Mouse (Mus musculus) liver, adult 2 months (tissue): ENCODE results near the gene Gm26602. TPM values are rescaled to one million over a fixed set of nuclear protein-coding genes. Genes with fewer than 3 reads are reported as not detected.
A peak's percentile ranks its signal among the peaks of the same experiment; 100 is the strongest.

Source experiments
- DNase-seq: peaks from one replicate; pipeline ENCODE4 v3.0.0-alpha.2; 2011; ENCODE audit warnings: low read depth, low spot score; ENCODE audit errors: extremely low read depth
- H3K27ac ChIP-seq: fragments of 200-500 bp; replicated peaks from 2 replicates; pipeline ENCODE4 v1.5.1; 2012; ENCODE audit warnings: low read depth, mild to moderate bottlenecking, control low read depth, inconsistent platforms, low read length; ENCODE audit not compliant: insufficient read depth
- H3K27me3 ChIP-seq: fragments of 200-500 bp; 2 replicates; pipeline ENCODE4 v1.6.1; 2012; ENCODE audit warnings: mild to moderate bottlenecking, moderate library complexity, low read length, inconsistent platforms; ENCODE audit not compliant: control insufficient read depth, insufficient read depth
- H3K36me3 ChIP-seq: fragments of 200-500 bp; 2 replicates; pipeline ENCODE4 v1.6.1; 2012; ENCODE audit warnings: low read length, inconsistent platforms; ENCODE audit not compliant: control insufficient read depth, insufficient read depth
- H3K4me1 ChIP-seq: fragments of 200-500 bp; 2 replicates; pipeline ENCODE4 v1.6.1; 2011; ENCODE audit warnings: low read length; ENCODE audit not compliant: control insufficient read depth, insufficient read depth
- H3K4me3 ChIP-seq: fragments of 200-500 bp; 2 replicates; pipeline ENCODE4 v1.5.1; 2011; ENCODE audit warnings: low read depth, mild to moderate bottlenecking, control low read depth, low read length, moderate library complexity; ENCODE audit not compliant: insufficient read depth
- H3K79me2 ChIP-seq: fragments of 200-500 bp; 2 replicates; pipeline ENCODE4 v1.6.1; 2012; ENCODE audit warnings: inconsistent platforms, mild to moderate bottlenecking, low read length, moderate library complexity; ENCODE audit not compliant: control insufficient read depth, insufficient read depth
- H3K9ac ChIP-seq: fragments of 200-500 bp; 2 replicates; pipeline ENCODE4 v1.6.1; 2012; ENCODE audit warnings: low read depth, mild to moderate bottlenecking, control low read depth, inconsistent platforms, low read length
- CTCF ChIP-seq: fragments of 200-500 bp; IDR thresholded peaks from 2 replicates; pipeline ENCODE4 v1.5.1; 2011; ENCODE audit warnings: low read depth, low read length, control low read depth
- POLR2A ChIP-seq: fragments of 200-500 bp; IDR thresholded peaks from 2 replicates; pipeline ENCODE4 v1.6.1; 2011; ENCODE audit warnings: low read length, control low read depth; ENCODE audit not compliant: insufficient read depth; ENCODE audit errors: extremely low read depth
- WGBS: fragments of 180-500 bp; shearing (Covaris S2); methylation state at CpG from one replicate; pipeline ENCODE4 v1.1.7; 2018; 5-methylcytosine and 5-hydroxymethylcytosine counted together
- polyA plus RNA-seq: library from polyadenylated mRNA; depleted of rRNA; stranded (reverse); fragments of >200 nt; gene quantifications from 2 replicates; pipeline ENCODE4 v1.2.3, GENCODE M21; 2012
- total RNA-seq: library from RNA; depleted of rRNA; stranded (reverse); fragments of >200 nt; gene quantifications from 2 replicates; pipeline ENCODE4 v1.2.3, GENCODE M21; 2014

Gene Gm26602
- total and polyA plus RNA-seq, 2 experiments: not detected

DNA sequence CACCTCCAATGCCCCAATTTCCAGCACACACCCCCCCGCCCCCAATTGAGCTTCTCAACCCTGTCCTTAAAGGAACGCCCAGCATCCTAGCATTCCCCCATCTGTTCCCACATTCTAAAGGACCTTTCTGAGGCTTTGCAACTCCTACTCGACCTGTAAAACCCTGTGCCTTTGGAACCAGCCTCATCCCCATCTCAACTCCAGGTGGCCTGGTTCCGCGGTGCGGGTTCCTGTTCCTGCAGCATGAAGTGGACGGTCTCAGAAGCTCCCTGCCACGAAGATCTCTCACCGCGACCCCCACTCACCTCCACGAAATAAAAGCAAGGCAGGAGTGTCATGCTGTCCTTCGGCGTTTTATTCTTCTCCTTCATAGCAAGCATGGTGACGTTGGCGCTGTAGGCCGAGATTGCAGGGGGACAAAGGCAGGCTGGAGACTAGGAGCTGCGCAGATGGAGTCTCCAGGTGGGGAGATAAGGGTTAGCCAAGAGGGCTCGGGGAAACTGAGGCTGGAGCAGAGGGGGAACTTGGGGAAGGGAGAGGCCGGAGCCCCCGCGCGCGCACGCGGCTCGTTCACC, 36.9 kb upstream of the Gm26602 start:
- Histone ChIP-seq H3K36me3 (no peaks in the 10 kb centered on the region), H3K27ac (no peak overlapping the region), H3K27me3 (peaks cover 4% of the 10 kb centered on the region; the same call in 1 of the 2 replicates), H3K4me3 (peak overlapping the region; percentile 55; the same call in 1 of the 2 replicates), H3K4me1 (peaks cover 4% of the 10 kb centered on the region), H3K9ac (peak overlapping the region; percentile 37; the same call in 1 of the 2 replicates), H3K79me2 (no peaks in the 10 kb centered on the region)
- 7% methylated on average over 26 of the region's 26 CpGs for WGBS
- no peak for DNase-seq
- TF ChIP-seq POLR2A: no peak
- TF ChIP-seq CTCF: no peak

DNA sequence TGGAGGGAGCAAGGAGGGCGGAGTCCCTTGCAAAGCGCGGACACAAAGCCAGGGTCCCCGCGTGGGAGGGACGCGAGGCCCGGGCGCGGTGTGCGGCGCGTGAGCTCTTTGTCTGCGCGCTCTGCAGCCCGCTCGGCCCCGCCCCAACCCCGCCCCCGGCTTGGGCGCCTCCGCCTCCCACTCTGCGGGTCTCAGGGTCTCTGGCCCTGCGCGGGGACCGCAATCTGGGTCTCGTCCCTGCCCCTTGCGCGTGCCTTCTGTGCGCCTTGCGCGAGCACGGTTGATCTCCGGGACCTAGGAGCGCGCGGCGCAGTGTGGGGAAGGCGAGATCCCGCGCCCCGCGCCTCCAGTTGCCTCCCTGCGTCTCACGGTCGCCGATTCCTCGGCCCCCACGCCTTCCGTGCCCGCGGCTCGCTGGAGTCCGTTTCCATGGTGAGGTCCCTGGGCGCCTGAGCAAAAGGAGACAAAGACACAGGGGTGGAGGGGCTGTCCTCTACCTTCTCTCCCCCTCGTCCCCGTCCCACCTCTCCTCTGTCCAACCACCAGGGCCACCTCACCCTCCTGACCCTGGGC, 36.3 kb upstream of the Gm26602 start, which contains the start of the genes Prtn3 and Plppr3:
TSS of gene Prtn3 (plus strand) at position 187 of the 573 bp plus-strand sequence.
TSS of gene Plppr3 (minus strand) at position 345 of the 573 bp plus-strand sequence.
- whole genome bisulfite sequencing: 4% methylated on average over 52 of the region's 57 CpGs
- TF ChIP-seq POLR2A: no peak
- no peak for TF ChIP-seq CTCF
- H3K27me3 ChIP-seq: peaks cover 4% of the 10 kb centered on the region; the same call in 1 of the 2 replicates
- no peak for DNase-seq
- no peaks in the 10 kb centered on the region for H3K36me3 ChIP-seq
- H3K9ac ChIP-seq: peak within 1 kb of the TSS; percentile 38; the same call in 1 of the 2 replicates
- no peaks in the 10 kb centered on the region for H3K79me2 ChIP-seq
- H3K4me3 ChIP-seq: peak within 1 kb of the TSS; percentile 55; the same call in 1 of the 2 replicates
- no peak within 1 kb of the TSS for H3K27ac ChIP-seq
- H3K4me1 ChIP-seq: peaks cover 4% of the 10 kb centered on the region

DNA sequence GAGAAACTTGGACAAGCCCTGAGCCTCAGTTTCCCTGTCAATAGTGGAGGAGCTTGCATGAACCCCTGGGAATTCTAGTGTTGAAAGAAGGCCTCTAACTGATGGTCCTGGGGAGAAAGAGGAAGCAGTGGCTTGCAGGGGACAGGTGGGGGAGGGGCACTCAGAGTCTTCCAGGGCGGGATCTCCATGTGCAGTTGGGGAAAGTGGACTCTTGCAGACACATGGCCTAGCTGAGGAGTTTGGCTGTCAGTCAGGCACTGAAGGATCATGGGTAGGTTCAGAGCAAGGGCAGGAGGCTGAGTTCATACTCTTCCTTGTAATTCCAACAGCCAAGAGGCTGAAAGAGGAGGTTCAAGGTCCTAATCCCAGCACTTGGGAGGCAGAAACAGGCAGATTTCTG, 33.5 kb upstream of the Gm26602 start:
- peaks cover 4% of the 10 kb centered on the region; the same call in 1 of the 2 replicates for H3K27me3 ChIP-seq
- no peak overlapping the region for H3K27ac ChIP-seq
- no peak for TF ChIP-seq POLR2A
- no peak for TF ChIP-seq CTCF
- no peak overlapping the region for H3K9ac ChIP-seq
- no peaks in the 10 kb centered on the region for H3K79me2 ChIP-seq
- 58% methylated on average over 1 of the region's 1 CpGs for WGBS
- no peak overlapping the region for H3K4me3 ChIP-seq
- DNase-seq: peak; percentile 52
- no peaks in the 10 kb centered on the region for H3K36me3 ChIP-seq
- H3K4me1 ChIP-seq: peaks cover 6% of the 10 kb centered on the region

DNA sequence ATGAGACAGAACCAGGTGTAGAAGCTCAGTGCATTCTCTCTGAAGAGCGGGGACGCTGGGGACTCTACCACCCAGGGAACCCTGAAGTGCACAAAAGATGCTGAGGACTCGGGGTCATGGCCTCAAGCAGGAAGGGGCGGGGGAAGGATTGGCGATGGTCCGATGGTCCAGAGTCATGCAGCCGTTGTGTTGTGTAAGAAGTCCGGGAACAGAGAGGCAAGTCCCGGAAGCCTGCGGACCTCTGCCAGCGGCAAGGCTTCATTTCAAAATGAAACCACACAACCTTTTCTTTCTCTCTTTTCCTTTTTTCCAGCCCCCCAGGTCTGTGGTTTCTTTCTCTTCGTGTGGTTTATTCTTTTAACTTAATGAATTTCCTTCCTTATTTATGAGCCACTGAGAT, 32.9 kb upstream of the Gm26602 start:
- WGBS: 15% methylated on average over 12 of the region's 12 CpGs
- Histone ChIP-seq H3K4me3 (no peak overlapping the region), H3K79me2 (no peaks in the 10 kb centered on the region), H3K9ac (no peak overlapping the region), H3K27me3 (peaks cover 4% of the 10 kb centered on the region; the same call in 1 of the 2 replicates), H3K4me1 (peaks cover 6% of the 10 kb centered on the region), H3K27ac (peak overlapping the region; percentile 49), H3K36me3 (no peaks in the 10 kb centered on the region)
- TF ChIP-seq POLR2A: no peak
- no peak for TF ChIP-seq CTCF
- DNase-seq: peak; percentile 62

DNA sequence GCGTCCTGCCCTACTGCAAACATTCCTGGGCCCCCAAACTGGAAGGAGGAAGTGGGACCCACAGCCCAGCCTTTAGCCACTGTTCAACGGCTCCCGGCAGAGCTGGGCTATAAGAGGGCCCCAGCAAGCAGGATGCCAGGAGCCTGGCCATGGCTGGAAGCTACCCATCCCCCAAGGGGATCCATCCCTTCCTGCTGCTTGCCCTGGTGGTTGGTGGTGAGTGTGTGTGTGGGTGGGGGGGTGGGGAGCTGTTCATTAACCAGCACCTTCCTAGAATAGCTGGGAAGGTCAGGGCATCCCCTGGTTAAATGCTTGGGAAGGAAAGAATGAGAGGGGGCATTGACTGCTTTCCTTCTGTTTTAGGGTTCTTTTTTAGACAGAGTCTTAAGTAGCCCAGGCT, 31.1 kb upstream of the Gm26602 start:
- no peak overlapping the region for H3K9ac ChIP-seq
- no peak overlapping the region for H3K27ac ChIP-seq
- H3K79me2 ChIP-seq: no peaks in the 10 kb centered on the region
- peaks cover 2% of the 10 kb centered on the region; the same call in 1 of the 2 replicates for H3K27me3 ChIP-seq
- no peak overlapping the region for H3K4me3 ChIP-seq
- DNase-seq: no peak
- WGBS: 41% methylated on average over 3 of the region's 3 CpGs
- no peaks in the 10 kb centered on the region for H3K36me3 ChIP-seq
- TF ChIP-seq CTCF (no peak), POLR2A (no peak)
- H3K4me1 ChIP-seq: peaks cover 11% of the 10 kb centered on the region

DNA sequence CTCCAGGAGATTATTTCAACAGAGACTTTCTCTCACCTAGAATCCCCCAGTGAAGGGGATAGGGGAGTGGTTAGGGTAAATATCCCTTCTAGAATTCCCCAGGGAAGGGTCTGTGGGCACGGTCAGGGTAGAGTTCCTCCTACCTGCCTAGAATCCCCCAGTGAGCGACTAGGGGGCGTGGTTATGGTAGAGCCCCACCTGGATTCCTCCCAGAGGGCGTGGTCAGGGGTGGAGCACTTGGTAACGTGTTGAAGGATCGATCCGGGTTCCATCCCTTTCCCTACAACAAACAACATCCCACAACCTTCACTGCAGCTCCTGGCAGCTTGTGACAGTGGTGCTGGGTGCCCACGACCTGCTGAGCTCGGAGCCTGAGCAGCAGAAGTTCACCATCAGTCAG, 29.9 kb upstream of the Gm26602 start:
- Histone ChIP-seq H3K27me3 (no peaks in the 10 kb centered on the region), H3K4me3 (no peak overlapping the region), H3K36me3 (no peaks in the 10 kb centered on the region), H3K27ac (no peak overlapping the region), H3K79me2 (no peaks in the 10 kb centered on the region), H3K4me1 (peaks cover 17% of the 10 kb centered on the region), H3K9ac (no peak overlapping the region)
- TF ChIP-seq CTCF (no peak), POLR2A (no peak)
- WGBS: 15% methylated on average over 9 of the region's 9 CpGs
- peak; percentile 55 for DNase-seq
